In genomic region chr16:18426802-18427280, GRCm38 (mm10) we compare ENCODE assay signal across 8 mouse cellular contexts. TPM values are rescaled to one million over a fixed set of nuclear protein-coding genes. Genes with fewer than 3 reads are reported as not detected.
DNase-seq lines count a peak whose midpoint lies in the region; ATAC-seq and TF ChIP-seq lines count a peak whose summit lies in the region.

TSS of gene Comt (minus strand) at chr16:18426852.

- DNase-seq in thymus, adult 2 months = no peak
- no peak for DNase-seq in thymus, postnatal 10 days (ENCODE audit: low spot score in 2 of 2)
- no peak for DNase-seq in heart, postnatal 14 days
- DNase-seq in c-Kit-positive CD71-positive TER-119-positive erythroid progenitor cells, embryonic 14.5 days (ENCODE audit: low spot score) = no peak
- no peak for DNase-seq in cerebellum, adult 9-10 months

- H3K27ac ChIP-seq in thymus, adult 2 months (ENCODE audit: control insufficient read depth, insufficient read depth, low read length) = 0 out of 2 replicates have a peak within 1 kb of the TSS, but pooled peaks have one; percentile 5
- H3K27ac ChIP-seq in limb, embryonic 12.5 days = peak within 1 kb of the TSS; percentile 76
- H3K27ac ChIP-seq in olfactory bulb, adult 2 months (ENCODE audit: insufficient read depth, low read depth, low read length) = peak within 1 kb of the TSS; percentile 85

- H3K9ac ChIP-seq in limb, embryonic 12.5 days (replicated peaks) = peak within 1 kb of the TSS; percentile 86

- H3K27me3 ChIP-seq in thymus, adult 2 months (ENCODE audit: control insufficient read depth, insufficient read depth, low read length) = no peaks in the 10 kb centered on the region
- no peaks in the 10 kb centered on the region for H3K27me3 ChIP-seq in limb, embryonic 12.5 days

- TF ChIP-seq POLR2A in thymus, adult 2 months (IDR thresholded peaks at IDR 0.05; ENCODE audit: control insufficient read depth, extremely low read depth, insufficient read depth, low read length, poor library complexity) = no peak
- no peak for TF ChIP-seq POLR2A in olfactory bulb, adult 2 months (IDR thresholded peaks at IDR 0.05; ENCODE audit: insufficient read depth, low read depth, low read length)

- 57% methylated on average over 5 of the region's 5 CpGs for WGBS in thymus, adult 2 months
- WGBS in limb, embryonic 12.5 days = 51% methylated on average over 5 of the region's 5 CpGs
- WGBS in olfactory bulb, adult 2 months = 50% methylated on average over 5 of the region's 5 CpGs

- peak within 1 kb of the TSS; percentile 83 for H3K4me2 ChIP-seq in limb, embryonic 12.5 days

- H3K4me3 ChIP-seq in thymus, adult 2 months (ENCODE audit: control insufficient read depth, insufficient read depth, low read length) = peak within 1 kb of the TSS; percentile 78
- H3K4me3 ChIP-seq in limb, embryonic 12.5 days (replicated peaks) = peak within 1 kb of the TSS; percentile 89
- H3K4me3 ChIP-seq in olfactory bulb, adult 2 months (ENCODE audit: insufficient read depth, low read depth, low read length) = peak within 1 kb of the TSS; percentile 63

- H3K4me1 ChIP-seq in thymus, adult 2 months (replicated peaks; ENCODE audit: control insufficient read depth, insufficient read depth, low read length) = peaks cover 27% of the 10 kb centered on the region
- peaks cover 26% of the 10 kb centered on the region for H3K4me1 ChIP-seq in limb, embryonic 12.5 days (replicated peaks)
- H3K4me1 ChIP-seq in olfactory bulb, adult 2 months (ENCODE audit: control insufficient read depth, insufficient read depth, low read length) = peaks cover 20% of the 10 kb centered on the region

- ATAC-seq in erythroblast, adult 5-6 weeks (replicated peaks; ENCODE audit: low FRiP score, poor library complexity, severe bottlenecking) = no peak
- no peak for ATAC-seq in limb, embryonic 12.5 days (ENCODE audit: insufficient number of reproducible peaks, insufficient read depth, low FRiP score, low TSS enrichment, low read depth)

- no peaks in the 10 kb centered on the region for H3K36me3 ChIP-seq in thymus, adult 2 months (ENCODE audit: control insufficient read depth, insufficient read depth, low read length)
- peaks cover 20% of the 10 kb centered on the region; the same call in 1 of the 2 replicates for H3K36me3 ChIP-seq in limb, embryonic 12.5 days

- TF ChIP-seq CTCF in thymus, adult 2 months (IDR thresholded peaks at IDR 0.05; ENCODE audit: borderline replicate concordance, control insufficient read depth, extremely low read depth, insufficient read depth, low read length, poor library complexity) = no peak
- TF ChIP-seq CTCF in olfactory bulb, adult 2 months (IDR thresholded peaks at IDR 0.05; ENCODE audit: insufficient read depth, low read depth, low read length) = no peak

- H3K9me3 ChIP-seq in limb, embryonic 12.5 days = no peaks in the 10 kb centered on the region

- intact Hi-C loops in heart, postnatal 14 days (cut with DNase I) = no loop called here

RNA-seq across cellular contexts. Expression of gene Comt, which starts in this region (rescaled TPM):
- polyA plus RNA-seq in thymus, adult 2 months (2012; rRNA removed) = 104 and 108 TPM in 2 replicates
- total RNA-seq in erythroblast, adult 5-6 weeks (2015; ENCODE audit: low replicate concordance) = 27.9 and 29.9 TPM in 2 replicates
- 26.8 and 29.1 TPM in 2 replicates for total RNA-seq in erythroblast, adult 5-6 weeks (2017; ENCODE audit: low replicate concordance)
- 100 to 1,000 TPM; 119 to 127 TPM for total RNA-seq in heart, postnatal 14 days (2021)
- 66.5 and 71.0 TPM in 2 replicates for polyA plus RNA-seq in limb, embryonic 12.5 days (2016; fragmentation: Nextera tagmentation; extraction: Ambion mirVana)
- polyA plus RNA-seq in olfactory bulb, adult 2 months (2012; ENCODE audit: insufficient read depth, insufficient read length, low replicate concordance, missing spikeins) = not detected in 2 replicates

Comparison
In these comparisons a context has a peak if more than half of its experiments do, and no peak if none do; other contexts are left out.
1. H3K27ac ChIP-seq: peak in every context shown above with its lines; median percentile 85 in olfactory bulb, adult 2 months; 76 in limb, embryonic 12.5 days; 5 in thymus, adult 2 months.